Mouse (Mus musculus): Measurements from ENCODE around the gene Rft1.

GRCm38 (mm10) chr14:30735810-30736209, 81.7 kb downstream of the Rft1 start:
- TF ChIP-seq CTCF (IDR thresholded peaks at IDR 0.05; ENCODE audit: control insufficient read depth, insufficient read depth, insufficient replicate concordance, low read depth, low read length) (no peak), POLR2A (IDR thresholded peaks at IDR 0.05; ENCODE audit: control insufficient read depth, low read depth, low read length) (no peak)
